Mouse (Mus musculus) MEL (cell line): ENCODE measurements around the gene 4930404N11Rik. TPM values are rescaled to one million over a fixed set of nuclear protein-coding genes. Genes with fewer than 3 reads are reported as not detected.

Source experiments
- DNase-seq: peaks from one replicate; pipeline ENCODE4 v3.0.0; 2011; ENCODE audit warnings: low read depth, low spot score
- H3K27ac ChIP-seq: 2 replicates; pipeline ENCODE4 v1.5.1; 2012; ENCODE audit warnings: low read depth, mild to moderate bottlenecking, control low read depth, low read length, moderate library complexity; ENCODE audit not compliant: control insufficient read depth
- H3K27me3 ChIP-seq, 2 experiments: fragments of 150-350 bp in 1 of 2; sonication (generic) in 1 of 2; 2 replicates each; pipeline ENCODE4 v1.6.1; 2012; ENCODE audit warnings: low read length in 2 of 2, mild to moderate bottlenecking in 2 of 2, improper control_type of control experiment in 1 of 2, moderate library complexity in 1 of 2; ENCODE audit not compliant: insufficient read depth in 2 of 2, control insufficient read depth in 1 of 2
- H3K36me3 ChIP-seq, 2 experiments: 2 replicates each; pipeline ENCODE4 v1.6.1; 2012 to 2014; ENCODE audit warnings: low read length in 2 of 2, improper control_type of control experiment in 1 of 2, inconsistent platforms in 1 of 2, mild to moderate bottlenecking in 1 of 2; ENCODE audit not compliant: insufficient read depth in 2 of 2, control insufficient read depth in 1 of 2
- H3K4me1 ChIP-seq, 2 experiments: fragments of 150-350 bp in 1 of 2; sonication (generic) in 1 of 2; 2 replicates each; pipeline ENCODE4 v1.6.1; 2012; ENCODE audit warnings: low read length in 2 of 2, improper control_type of control experiment in 1 of 2, mild to moderate bottlenecking in 1 of 2; ENCODE audit not compliant: insufficient read depth in 2 of 2, control insufficient read depth in 1 of 2
- H3K4me3 ChIP-seq, 2 experiments: fragments of 150-350 bp in 1 of 2; sonication (generic) in 1 of 2; 2 replicates each; pipeline ENCODE4 v1.5.1; 2012; ENCODE audit warnings: low read depth in 2 of 2, low read length in 2 of 2, mild to moderate bottlenecking in 2 of 2, moderate library complexity in 2 of 2, control low read depth in 1 of 2, improper control_type of control experiment in 1 of 2; ENCODE audit not compliant: control insufficient read depth in 1 of 2, insufficient read depth in 1 of 2
- H3K79me2 ChIP-seq: 2 replicates; pipeline ENCODE4 v1.6.1; 2012; ENCODE audit warnings: mild to moderate bottlenecking, low read length, moderate library complexity; ENCODE audit not compliant: control insufficient read depth, poor library complexity, insufficient read depth
- H3K9ac ChIP-seq: 2 replicates; pipeline ENCODE4 v1.6.1; 2012; ENCODE audit warnings: low read depth, mild to moderate bottlenecking, control low read depth, low read length, moderate library complexity; ENCODE audit not compliant: control insufficient read depth, poor library complexity, severe bottlenecking
- H3K9me3 ChIP-seq: fragments of 150-350 bp; sonication (generic); replicated peaks from 2 replicates; pipeline ENCODE4 v1.6.1; 2012; ENCODE audit warnings: mild to moderate bottlenecking, low read length, improper control_type of control experiment, moderate library complexity; ENCODE audit not compliant: insufficient read depth
- BHLHE40 ChIP-seq: IDR thresholded peaks from 2 replicates; pipeline ENCODE4 v1.6.1; 2012; ENCODE audit warnings: low read depth, mild to moderate bottlenecking, inconsistent platforms, low read length, improper control_type of control experiment, borderline replicate concordance
- CHD2 ChIP-seq: IDR thresholded peaks from 2 replicates; pipeline ENCODE4 v1.6.1; 2011; ENCODE audit warnings: low read length, improper control_type of control experiment
- EP300 ChIP-seq, 2 experiments: IDR thresholded peaks; 2 replicates each; pipeline ENCODE4 v1.6.1; 2011; ENCODE audit warnings: improper control_type of control experiment in 2 of 2, low read length in 2 of 2, low read depth in 1 of 2, mild to moderate bottlenecking in 1 of 2
- GABPA ChIP-seq: IDR thresholded peaks from 2 replicates; pipeline ENCODE4 v1.6.1; 2012; ENCODE audit warnings: low read depth, mild to moderate bottlenecking, inconsistent platforms, low read length, improper control_type of control experiment, moderate library complexity
- MXI1 ChIP-seq: IDR thresholded peaks from 2 replicates; pipeline ENCODE4 v1.6.1; 2011; ENCODE audit warnings: mild to moderate bottlenecking, low read depth, low read length, improper control_type of control experiment
- POLR2AphosphoS2 ChIP-seq: IDR thresholded peaks from 2 replicates; pipeline ENCODE4 v1.6.1; 2011; ENCODE audit warnings: low read length, improper control_type of control experiment
- RAD21 ChIP-seq: IDR thresholded peaks from 2 replicates; pipeline ENCODE4 v1.6.1; 2011; ENCODE audit warnings: mild to moderate bottlenecking, low read depth, low read length, improper control_type of control experiment
- RCOR1 ChIP-seq: IDR thresholded peaks from 2 replicates; pipeline ENCODE4 v1.6.1; 2012; ENCODE audit warnings: low read depth, mild to moderate bottlenecking, inconsistent platforms, low read length, improper control_type of control experiment
- TAL1 ChIP-seq: IDR thresholded peaks from 2 replicates; pipeline ENCODE4 v1.6.1; 2012; ENCODE audit warnings: mild to moderate bottlenecking, inconsistent platforms, low read length, moderate library complexity, mixed read lengths
- TBP ChIP-seq: IDR thresholded peaks from 2 replicates; pipeline ENCODE4 v1.8.0; 2011; ENCODE audit warnings: low read depth, low read length, improper control_type of control experiment
- USF1 ChIP-seq: IDR thresholded peaks from 2 replicates; pipeline ENCODE4 v1.6.1; 2014; ENCODE audit warnings: low read depth, mild to moderate bottlenecking, inconsistent platforms, low read length, improper control_type of control experiment, moderate library complexity
- ZMIZ1 ChIP-seq: IDR thresholded peaks from 2 replicates; pipeline ENCODE4 v1.6.1; 2012; ENCODE audit warnings: low read depth, mild to moderate bottlenecking, inconsistent platforms, low read length, improper control_type of control experiment, moderate library complexity
- polyA plus RNA-seq, 2 experiments: library from polyadenylated mRNA; stranded (reverse) in 1 of 2; unstranded in 1 of 2; fragments of >175 nt in 1 of 2; fragments of >200 nt in 1 of 2; gene quantifications; 2 replicates each; pipeline versions ENCODE4 v1.2.1 to v1.2.4; 2012; ENCODE audit warnings: low replicate concordance in 2 of 2, low read depth in 1 of 2; ENCODE audit not compliant: insufficient read length in 2 of 2, insufficient read depth in 1 of 2, missing spikeins in 1 of 2
- total RNA-seq: library from RNA; depleted of rRNA; stranded (reverse); fragments of 300-350 nt; gene quantifications from 2 replicates; pipeline ENCODE4 v1.2.3, GENCODE M21; 2012

4930404N11Rik gene
- total and polyA plus RNA-seq, 3 experiments, result 3.1 to 12.1 TPM; not detected in 1

DNA sequence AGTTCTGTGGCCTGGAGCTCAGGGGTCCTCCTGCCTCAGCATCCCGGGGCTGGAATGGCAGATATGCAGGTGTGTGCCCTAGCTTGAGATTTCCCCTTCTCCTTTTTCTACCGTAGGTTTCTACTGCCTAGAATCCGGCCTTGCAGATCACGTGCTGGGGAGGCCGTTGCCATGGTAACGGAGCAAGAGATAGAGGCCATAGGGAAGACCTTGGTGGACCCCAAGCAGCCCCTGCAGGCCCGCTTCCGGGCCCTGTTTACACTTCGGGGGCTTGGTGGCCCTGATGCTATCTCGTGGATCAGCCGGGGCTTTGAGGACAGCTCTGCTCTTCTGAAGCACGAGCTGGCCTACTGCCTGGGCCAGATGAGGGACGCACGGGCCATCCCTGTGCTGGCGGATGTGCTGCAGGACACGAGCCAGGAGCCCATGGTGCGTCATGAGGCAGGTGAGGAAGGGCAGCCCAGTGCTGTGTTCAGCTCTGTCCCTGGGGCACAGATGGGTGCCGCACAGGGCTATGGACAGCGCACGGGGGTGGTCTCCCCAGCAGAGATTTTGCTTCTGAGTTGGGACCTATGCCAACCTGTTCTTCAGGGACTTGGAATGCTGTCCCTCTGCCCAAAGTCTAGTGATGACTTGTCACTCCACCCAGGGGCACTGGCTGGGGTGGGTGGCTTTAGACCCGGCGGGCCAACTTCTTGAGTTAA lies 20.1 kb upstream of the 4930404N11Rik start:
- Histone ChIP-seq H3K79me2 (peaks cover 17% of the 10 kb centered on the region), H3K36me3 (peaks cover 0 to 23% of the 10 kb centered on the region in 2 experiments; a peak in 2 of 4 replicates), H3K27ac (no peak overlapping the region), H3K4me1 (peaks cover 13 to 31% of the 10 kb centered on the region in 2 experiments), H3K9me3 (no peaks in the 10 kb centered on the region), H3K9ac (peak overlapping the region; percentile 89), H3K27me3 (no peaks in the 10 kb centered on the region), H3K4me3 (peak overlapping the region; percentile 85 to 90; a peak in 3 of 4 replicates)
- TF ChIP-seq RAD21 (no peak), EP300 (IDR thresholded peaks at IDR 0.05; ENCODE audit: low read depth in 1 of 2, low read length in 2 of 2) (no peak), BHLHE40 (peak; percentile 55; the same call in 1 of the 2 replicates), CHD2 (no peak), TBP (no peak), USF1 (peak; percentile 76), ZMIZ1 (no peak), RCOR1 (no peak), GABPA (no peak), TAL1 (no peak)
- peak; percentile 35 for DNase-seq

DNA sequence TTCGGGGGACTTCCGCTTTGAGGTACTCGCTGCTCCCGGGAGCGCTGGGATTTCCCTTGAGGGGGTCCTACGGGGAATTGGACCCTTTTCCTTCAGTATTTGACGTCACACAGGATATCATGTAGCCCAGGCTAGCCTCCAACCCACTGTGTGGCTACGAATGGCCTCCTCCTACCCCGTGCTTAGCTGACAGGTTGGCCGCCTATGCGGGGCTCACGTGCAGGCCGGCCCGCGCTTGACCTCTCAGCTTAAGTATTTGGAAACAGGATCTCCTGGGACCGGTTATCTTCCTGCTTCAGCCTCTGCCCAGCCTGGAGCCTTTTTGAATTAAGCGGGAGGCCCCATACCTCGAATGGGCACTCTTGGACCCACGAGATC lies 19.0 kb upstream of the 4930404N11Rik start:
- Histone ChIP-seq H3K9me3 (no peaks in the 10 kb centered on the region), H3K36me3 (peaks cover 0 to 31% of the 10 kb centered on the region in 2 experiments; a peak in 2 of 4 replicates), H3K79me2 (peaks cover 17% of the 10 kb centered on the region), H3K27ac (peak overlapping the region; percentile 88), H3K4me3 (peak overlapping the region; percentile 85 to 90), H3K4me1 (peaks cover 19 to 38% of the 10 kb centered on the region in 2 experiments), H3K27me3 (no peaks in the 10 kb centered on the region), H3K9ac (peak overlapping the region; percentile 89)
- no peak for DNase-seq
- TF ChIP-seq MXI1 (0 out of 2 replicates have a peak, but pooled peaks have one; percentile 5), POLR2AphosphoS2 (no peak)
